Mouse (Mus musculus) ZHBTc4 (cell line): ENCODE results near the gene Zfyve1.

Source experiments
- DNase-seq: peaks from one replicate; pipeline ENCODE4 v3.0.0-alpha.2; 2011; ENCODE audit warnings: low read depth, low spot score

Gene Zfyve1

GRCm38 (mm10) chr12:83523892-83524291 is 73.1 kb downstream of the Zfyve1 start:
- DNase-seq = peak; percentile 59

- DNase-seq = no peak
Measured at GRCm38 (mm10) chr12:83523056-83523455, 74.0 kb downstream of the Zfyve1 start.

GRCm38 (mm10) chr12:83521083-83521482 is 75.9 kb downstream of the Zfyve1 start:
- no peak for DNase-seq

DNA sequence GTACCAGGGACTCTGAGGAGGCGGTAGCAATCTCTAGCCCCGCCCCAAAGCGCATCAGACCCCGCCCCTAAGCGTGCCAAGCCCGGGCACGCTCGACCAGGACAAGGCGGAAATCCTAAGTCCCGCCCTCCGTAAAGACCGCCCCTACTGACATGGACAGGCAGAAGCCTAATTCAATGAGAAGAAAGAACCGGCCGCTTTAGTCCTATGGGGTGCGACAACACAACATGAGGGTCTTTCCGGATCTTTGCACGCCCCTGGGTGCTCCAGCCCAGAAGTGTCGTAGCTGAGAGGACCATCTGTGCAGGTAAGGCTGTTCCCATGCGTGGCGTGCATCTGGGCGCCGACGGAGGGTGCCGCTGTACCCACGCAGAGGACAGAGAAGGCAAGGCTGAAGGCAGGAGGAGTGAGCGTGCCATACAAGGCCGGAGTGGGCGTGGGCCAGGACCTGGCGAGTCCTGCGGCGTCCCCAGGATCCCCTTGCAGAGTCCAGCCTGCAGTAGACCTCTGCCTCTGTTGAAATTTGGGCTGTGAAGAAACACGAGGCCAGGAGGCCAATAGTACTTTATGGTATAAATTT is 76.6 kb downstream of the Zfyve1 start, which contains the start of gene Dcaf4:
Dcaf4 (plus strand) TSS at position 156 of the 580 bp plus-strand sequence.
- peak; percentile 99 for DNase-seq

GRCm38 (mm10) chr12:83517580-83517979 is 79.4 kb downstream of the Zfyve1 start:
- no peak for DNase-seq

DNA sequence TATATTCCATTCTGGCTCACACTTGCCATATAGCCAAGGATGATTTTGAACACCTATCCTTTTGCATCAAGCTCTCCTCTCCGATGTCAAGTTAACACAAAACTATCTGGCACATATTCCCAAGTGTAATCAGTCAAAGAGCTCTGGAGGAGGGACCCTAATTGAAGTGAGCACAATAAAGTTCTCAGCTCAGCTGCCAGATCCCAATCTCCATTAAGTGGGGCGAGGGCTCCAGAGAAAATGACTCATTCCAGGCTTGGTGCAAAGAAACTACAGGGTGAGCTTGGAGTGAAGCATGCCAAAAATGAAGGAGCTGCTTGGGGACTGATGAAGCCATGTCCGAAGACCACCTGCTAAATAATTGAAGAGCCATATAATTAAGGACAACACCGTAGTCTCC is 82.8 kb downstream of the Zfyve1 start:
- DNase-seq = no peak

DNA sequence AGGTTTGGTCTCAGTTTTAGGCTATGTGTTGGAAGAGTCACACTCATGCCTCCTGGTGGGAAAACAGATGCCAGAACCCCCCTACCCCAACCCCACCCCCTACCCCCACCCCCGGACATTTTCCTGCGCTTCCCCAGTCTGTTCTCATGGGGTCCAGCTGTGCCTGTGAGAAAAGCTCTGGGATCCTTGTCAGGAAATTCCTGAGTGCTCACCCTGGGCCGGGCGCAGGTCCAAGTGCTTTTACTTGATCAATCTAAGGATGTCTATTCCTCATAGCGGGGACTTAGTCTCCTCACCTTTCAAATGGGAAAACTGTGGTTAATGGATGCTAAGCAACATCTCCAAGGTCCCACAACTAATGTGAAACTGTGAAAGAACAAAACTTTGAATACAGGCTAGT is 83.8 kb downstream of the Zfyve1 start:
- no peak for DNase-seq

- DNase-seq = no peak
Measured at GRCm38 (mm10) chr12:83512783-83513182, 84.2 kb downstream of the Zfyve1 start.

GRCm38 (mm10) chr12:83510586-83510985 is 86.4 kb downstream of the Zfyve1 start:
- peak; percentile 59 for DNase-seq

- DNase-seq = peak; percentile 57
Measured at GRCm38 (mm10) chr12:83506543-83506942, 90.5 kb downstream of the Zfyve1 start.

GRCm38 (mm10) chr12:83502190-83502589 is 94.8 kb downstream of the Zfyve1 start:
- DNase-seq = peak; percentile 82

DNA sequence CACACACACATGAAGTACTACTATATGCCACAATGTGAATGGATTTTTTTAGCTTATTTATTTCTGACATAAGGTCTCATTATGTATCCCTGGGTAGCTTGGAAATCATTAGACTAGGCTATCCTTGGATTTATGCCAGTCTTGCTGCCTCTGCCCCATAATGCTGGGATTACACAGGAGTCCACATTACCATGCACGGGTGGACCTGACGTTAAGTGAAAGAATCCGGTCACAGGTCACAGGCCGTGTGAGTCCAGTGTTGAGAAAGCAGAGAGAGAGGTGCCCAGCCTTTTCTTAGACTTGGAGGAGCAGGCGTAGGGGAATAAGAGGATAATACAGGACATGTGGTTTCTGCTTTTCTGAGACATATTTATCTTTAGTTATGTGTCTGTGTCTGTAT is 97.8 kb downstream of the Zfyve1 start:
- no peak for DNase-seq

- DNase-seq = peak; percentile 75
Measured at GRCm38 (mm10) chr12:83497959-83498358, 99.1 kb downstream of the Zfyve1 start.

GRCm38 (mm10) chr12:83496736-83497135 is 100.3 kb downstream of the Zfyve1 start:
- no peak for DNase-seq
